Mouse (Mus musculus): ENCODE data around the gene Opalin. TPM values are rescaled to one million over a fixed set of nuclear protein-coding genes. Genes with fewer than 3 reads are reported as not detected.

The Opalin gene
- not detected in 2 replicates for polyA plus RNA-seq (2016; fragmentation: Nextera tagmentation; extraction: Ambion mirVana)

- Histone ChIP-seq H3K9me3 (no peaks in the 10 kb centered on the region), H3K36me3 (replicated peaks) (no peaks in the 10 kb centered on the region), H3K4me3 (no peak within 1 kb of the TSS), H3K27me3 (replicated peaks; ENCODE audit: low read depth, poor library complexity, severe bottlenecking) (0 out of 2 replicates have a peak, but pooled peaks cover 4% of the 10 kb centered on the region), H3K4me1 (peaks cover 8% of the 10 kb centered on the region), H3K27ac (replicated peaks) (no peak within 1 kb of the TSS)
- DNase-seq (ENCODE audit: low spot score): no peak
- WGBS: 80% methylated on average over 3 of the region's 3 CpGs
These were observed at the start of gene Opalin for GRCm38 (mm10) chr19:41076906-41077305. Opalin (minus strand) TSS chr19:41077113.

GRCm38 (mm10) chr19:41123009-41123408 is 46.1 kb upstream of the Opalin start:
- no peak overlapping the region for H3K27ac ChIP-seq (replicated peaks)
- no peaks in the 10 kb centered on the region for H3K36me3 ChIP-seq (replicated peaks)
- H3K9me3 ChIP-seq: no peaks in the 10 kb centered on the region
- 42% methylated on average over 3 of the region's 3 CpGs for whole genome bisulfite sequencing
- H3K4me1 ChIP-seq: peaks cover 9% of the 10 kb centered on the region
- H3K4me3 ChIP-seq: no peak overlapping the region
- no peaks in the 10 kb centered on the region for H3K27me3 ChIP-seq (replicated peaks; ENCODE audit: low read depth, poor library complexity, severe bottlenecking)
- no peak for DNase-seq (ENCODE audit: low spot score)

DNA sequence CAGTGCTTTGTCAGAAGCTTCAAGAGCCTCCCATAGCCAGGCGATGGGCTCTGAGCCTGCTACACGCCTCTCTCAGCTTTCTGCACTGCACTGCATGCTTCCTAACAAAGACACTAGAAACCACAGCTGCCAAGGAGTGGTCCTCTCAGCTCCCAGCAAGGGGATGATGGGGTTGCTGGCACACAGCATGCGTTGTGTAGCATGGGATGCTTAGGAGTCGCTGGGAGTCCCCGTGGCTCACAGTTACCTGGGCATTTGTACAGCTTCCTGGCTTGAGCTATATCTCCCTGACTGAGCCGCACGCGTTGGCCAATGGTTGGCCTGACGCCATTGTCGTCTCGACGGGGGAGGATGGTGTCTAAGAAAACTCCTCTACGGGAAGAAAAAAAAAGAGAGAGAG is 43.0 kb upstream of the Opalin start:
- peaks cover 13% of the 10 kb centered on the region for H3K4me1 ChIP-seq
- H3K36me3 ChIP-seq (replicated peaks): no peaks in the 10 kb centered on the region
- no peaks in the 10 kb centered on the region for H3K9me3 ChIP-seq
- no peak for DNase-seq (ENCODE audit: low spot score)
- H3K27ac ChIP-seq (replicated peaks): no peak overlapping the region
- WGBS: 90% methylated on average over 13 of the region's 13 CpGs
- no peak overlapping the region for H3K4me3 ChIP-seq
- no peaks in the 10 kb centered on the region for H3K27me3 ChIP-seq (replicated peaks; ENCODE audit: low read depth, poor library complexity, severe bottlenecking)

DNA sequence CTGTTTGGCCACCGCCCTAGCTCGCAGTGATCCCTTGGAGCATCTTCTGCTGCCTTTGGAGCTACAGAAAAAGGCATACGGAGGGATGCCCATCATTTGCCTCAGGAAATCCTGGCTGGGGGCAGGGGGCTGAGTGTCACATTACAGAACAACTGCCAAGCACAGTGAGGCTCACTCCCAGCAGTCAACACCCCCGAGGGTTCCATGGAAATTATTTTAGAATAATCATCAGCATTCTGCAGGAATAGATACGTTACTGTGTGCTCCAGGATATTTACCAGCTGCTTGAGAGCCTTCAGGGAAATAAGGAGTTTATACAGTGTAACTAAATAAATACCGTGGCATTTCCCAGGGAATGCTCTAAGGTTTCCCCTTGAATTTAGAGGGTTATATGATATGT is 41.4 kb upstream of the Opalin start:
- Histone ChIP-seq H3K9me3 (no peaks in the 10 kb centered on the region), H3K4me1 (peaks cover 27% of the 10 kb centered on the region), H3K27ac (replicated peaks) (no peak overlapping the region), H3K27me3 (replicated peaks; ENCODE audit: low read depth, poor library complexity, severe bottlenecking) (no peaks in the 10 kb centered on the region), H3K36me3 (replicated peaks) (no peaks in the 10 kb centered on the region), H3K4me3 (no peak overlapping the region)
- 44% methylated on average over 6 of the region's 6 CpGs for WGBS
- DNase-seq (ENCODE audit: low spot score): no peak

DNA sequence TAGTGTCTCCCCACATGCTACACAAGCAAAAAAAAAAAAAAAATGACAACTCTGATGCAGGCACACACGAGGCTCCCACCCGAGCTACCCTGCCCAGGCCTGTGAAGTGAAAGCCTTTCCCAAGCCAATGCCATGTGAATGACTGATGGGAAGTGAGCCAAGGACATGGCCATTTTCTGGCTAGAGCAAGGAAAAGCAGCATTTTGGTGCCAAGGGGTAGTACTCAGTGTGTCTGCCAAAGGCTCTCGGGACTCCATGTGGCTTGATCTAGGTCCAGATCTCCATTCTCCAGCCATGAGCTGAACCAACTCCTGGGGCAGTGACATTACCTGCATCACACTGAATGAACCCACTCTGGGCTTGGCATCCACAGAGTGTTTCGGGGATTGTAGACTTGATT is 40.4 kb upstream of the Opalin start:
- Histone ChIP-seq H3K4me1 (peaks cover 37% of the 10 kb centered on the region), H3K27ac (replicated peaks) (no peak overlapping the region), H3K9me3 (no peaks in the 10 kb centered on the region), H3K27me3 (replicated peaks; ENCODE audit: low read depth, poor library complexity, severe bottlenecking) (no peaks in the 10 kb centered on the region), H3K4me3 (no peak overlapping the region), H3K36me3 (replicated peaks) (no peaks in the 10 kb centered on the region)
- 82% methylated on average over 4 of the region's 4 CpGs for WGBS
- DNase-seq (ENCODE audit: low spot score): no peak

GRCm38 (mm10) chr19:41114611-41115010 is 37.7 kb upstream of the Opalin start:
- no peak overlapping the region for H3K4me3 ChIP-seq
- no peak overlapping the region for H3K27ac ChIP-seq (replicated peaks)
- WGBS: 49% methylated on average over 5 of the region's 5 CpGs
- H3K4me1 ChIP-seq: peaks cover 37% of the 10 kb centered on the region
- no peaks in the 10 kb centered on the region for H3K9me3 ChIP-seq
- H3K36me3 ChIP-seq (replicated peaks): no peaks in the 10 kb centered on the region
- DNase-seq (ENCODE audit: low spot score): no peak
- no peaks in the 10 kb centered on the region for H3K27me3 ChIP-seq (replicated peaks; ENCODE audit: low read depth, poor library complexity, severe bottlenecking)

- no peak for DNase-seq (ENCODE audit: low spot score)
- Histone ChIP-seq H3K4me3 (no peak overlapping the region), H3K27me3 (replicated peaks; ENCODE audit: low read depth, poor library complexity, severe bottlenecking) (no peaks in the 10 kb centered on the region), H3K27ac (replicated peaks) (no peak overlapping the region), H3K9me3 (no peaks in the 10 kb centered on the region), H3K4me1 (peaks cover 37% of the 10 kb centered on the region), H3K36me3 (replicated peaks) (no peaks in the 10 kb centered on the region)
- 79% methylated on average over 17 of the region's 17 CpGs for WGBS
These were observed 37.1 kb upstream of the Opalin start for GRCm38 (mm10) chr19:41113911-41114531.

DNA sequence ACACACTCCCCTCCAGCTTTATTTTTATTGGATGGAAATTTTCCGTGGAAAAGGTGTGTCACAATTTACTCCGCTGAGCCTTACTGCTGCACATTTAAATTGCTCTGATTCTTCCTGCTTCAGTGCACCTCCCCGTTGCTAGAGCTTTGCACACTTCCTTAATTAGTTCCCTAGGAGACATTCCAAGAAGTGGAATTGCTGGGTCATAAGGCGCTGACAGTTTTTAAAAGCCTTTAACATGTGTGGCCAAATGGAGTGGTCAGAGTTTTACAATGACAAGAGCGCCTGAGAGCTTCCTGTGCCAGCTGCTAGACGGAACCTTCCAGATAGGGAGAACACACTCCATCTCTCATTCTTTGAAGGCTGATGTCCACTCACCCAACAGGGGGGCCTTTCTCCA is 35.7 kb upstream of the Opalin start:
- Histone ChIP-seq H3K4me3 (no peak overlapping the region), H3K4me1 (peaks cover 29% of the 10 kb centered on the region), H3K36me3 (replicated peaks) (no peaks in the 10 kb centered on the region), H3K27me3 (replicated peaks; ENCODE audit: low read depth, poor library complexity, severe bottlenecking) (no peaks in the 10 kb centered on the region), H3K9me3 (no peaks in the 10 kb centered on the region), H3K27ac (replicated peaks) (no peak overlapping the region)
- 65% methylated on average over 6 of the region's 6 CpGs for WGBS
- no peak for DNase-seq (ENCODE audit: low spot score)

DNA sequence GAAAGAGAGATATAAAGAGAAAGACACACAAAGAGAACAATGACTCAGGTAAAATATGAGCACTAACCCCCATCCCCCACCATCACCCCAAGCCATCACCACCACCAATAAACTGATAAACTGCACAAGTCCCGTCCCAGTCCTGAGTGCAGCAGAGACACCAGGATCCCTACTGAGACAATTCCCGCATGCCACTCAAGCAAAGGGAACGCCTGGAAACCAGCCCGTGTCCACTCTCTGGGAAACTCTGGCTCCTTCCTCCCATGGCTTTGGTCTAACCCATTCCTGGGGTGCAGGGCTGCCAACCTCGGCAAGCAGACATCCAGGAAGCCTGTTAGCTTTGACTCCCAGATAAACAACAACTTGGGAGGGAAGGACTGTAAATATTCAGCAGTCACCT is 33.1 kb upstream of the Opalin start:
- no peak for DNase-seq (ENCODE audit: low spot score)
- H3K36me3 ChIP-seq (replicated peaks): no peaks in the 10 kb centered on the region
- no peaks in the 10 kb centered on the region for H3K27me3 ChIP-seq (replicated peaks; ENCODE audit: low read depth, poor library complexity, severe bottlenecking)
- H3K4me1 ChIP-seq: peaks cover 28% of the 10 kb centered on the region
- H3K9me3 ChIP-seq: no peaks in the 10 kb centered on the region
- no peak overlapping the region for H3K4me3 ChIP-seq
- no peak overlapping the region for H3K27ac ChIP-seq (replicated peaks)
- 68% methylated on average over 5 of the region's 5 CpGs for WGBS

DNA sequence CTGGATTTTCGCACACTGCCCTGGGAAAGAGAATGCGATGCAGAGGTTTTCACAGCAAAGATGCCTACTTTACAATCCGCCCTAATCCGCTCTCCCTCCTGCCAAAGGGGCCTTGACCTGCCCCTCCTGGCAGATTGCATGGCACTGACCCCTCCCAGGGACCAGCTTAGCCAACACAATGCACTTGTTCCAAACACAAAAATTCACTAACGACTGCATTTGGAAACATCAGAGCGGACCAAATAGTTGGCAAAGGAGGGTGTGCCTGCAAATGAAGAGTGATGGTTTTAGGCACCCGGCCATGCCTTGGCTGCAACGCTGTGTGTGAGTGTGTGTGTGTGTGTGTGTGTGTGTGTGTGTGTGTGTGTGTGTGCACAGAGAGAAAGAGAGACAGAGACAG is 32.6 kb upstream of the Opalin start:
- no peak for DNase-seq (ENCODE audit: low spot score)
- H3K4me1 ChIP-seq: peaks cover 23% of the 10 kb centered on the region
- H3K9me3 ChIP-seq: no peaks in the 10 kb centered on the region
- 77% methylated on average over 8 of the region's 8 CpGs for WGBS
- H3K27ac ChIP-seq (replicated peaks): no peak overlapping the region
- H3K36me3 ChIP-seq (replicated peaks): no peaks in the 10 kb centered on the region
- no peaks in the 10 kb centered on the region for H3K27me3 ChIP-seq (replicated peaks; ENCODE audit: low read depth, poor library complexity, severe bottlenecking)
- no peak overlapping the region for H3K4me3 ChIP-seq

DNA sequence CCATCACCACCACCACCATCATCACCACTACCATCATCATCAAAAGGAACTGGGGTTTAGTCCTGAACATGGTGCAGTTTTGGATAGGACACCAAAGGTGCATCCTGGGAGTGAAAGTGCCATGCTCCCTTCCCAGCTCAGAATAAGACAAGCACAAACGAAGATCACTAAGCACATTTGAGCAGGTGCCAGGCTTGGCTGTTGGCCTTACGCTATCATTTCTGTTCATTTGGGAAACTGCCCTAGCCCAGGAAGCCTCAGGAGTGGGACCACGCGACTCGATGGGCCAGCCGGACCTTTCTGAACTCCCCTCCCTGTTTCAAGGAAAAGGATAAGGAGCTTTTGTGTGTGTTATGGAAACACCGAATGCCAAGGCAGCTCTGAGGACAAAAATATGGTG is 31.8 kb upstream of the Opalin start:
- Histone ChIP-seq H3K36me3 (replicated peaks) (no peaks in the 10 kb centered on the region), H3K4me1 (peaks cover 16% of the 10 kb centered on the region), H3K27me3 (replicated peaks; ENCODE audit: low read depth, poor library complexity, severe bottlenecking) (no peaks in the 10 kb centered on the region), H3K4me3 (no peak overlapping the region), H3K27ac (replicated peaks) (no peak overlapping the region), H3K9me3 (no peaks in the 10 kb centered on the region)
- WGBS: 94% methylated on average over 7 of the region's 7 CpGs
- DNase-seq (ENCODE audit: low spot score): no peak

DNA sequence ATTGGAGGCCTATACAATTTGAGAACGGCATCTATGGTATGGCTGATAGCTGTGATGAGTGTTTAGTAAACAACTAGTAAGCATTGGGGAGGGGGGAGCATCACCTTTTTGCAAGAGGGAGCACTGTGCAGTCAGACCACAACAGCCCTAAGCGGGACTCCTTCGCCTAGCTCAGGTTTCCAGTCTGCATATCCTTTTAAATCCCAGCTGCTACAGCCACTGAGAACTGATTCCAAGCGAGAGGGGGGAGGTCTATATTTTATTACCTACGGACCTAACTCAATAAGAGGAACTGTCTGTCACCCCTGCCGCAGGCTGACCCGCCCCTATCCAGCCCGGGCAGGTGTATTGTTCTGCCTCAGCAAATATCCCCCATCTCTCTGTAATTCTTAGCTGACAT is 30.6 kb upstream of the Opalin start:
- Histone ChIP-seq H3K4me1 (peaks cover 6% of the 10 kb centered on the region; the same call in 1 of the 2 replicates), H3K9me3 (no peaks in the 10 kb centered on the region), H3K36me3 (replicated peaks) (no peaks in the 10 kb centered on the region), H3K27me3 (replicated peaks; ENCODE audit: low read depth, poor library complexity, severe bottlenecking) (no peaks in the 10 kb centered on the region), H3K4me3 (no peak overlapping the region), H3K27ac (replicated peaks) (no peak overlapping the region)
- WGBS: 66% methylated on average over 8 of the region's 8 CpGs
- DNase-seq (ENCODE audit: low spot score): no peak

- peak; percentile 49 for DNase-seq (ENCODE audit: low spot score)
- WGBS: 50% methylated on average over 8 of the region's 8 CpGs
- H3K9me3 ChIP-seq: no peaks in the 10 kb centered on the region
These were observed 28.0 kb upstream of the Opalin start for GRCm38 (mm10) chr19:41104922-41105321.

More at GRCm38 (mm10) chr19:41104922-41105321, 28.0 kb upstream of the Opalin start:
- no peaks in the 10 kb centered on the region for H3K36me3 ChIP-seq (replicated peaks)
- no peaks in the 10 kb centered on the region for H3K27me3 ChIP-seq (replicated peaks; ENCODE audit: low read depth, poor library complexity, severe bottlenecking)
- H3K27ac ChIP-seq (replicated peaks): no peak overlapping the region
- H3K4me3 ChIP-seq: no peak overlapping the region
- H3K4me1 ChIP-seq: peaks cover 4% of the 10 kb centered on the region; the same call in 1 of the 2 replicates
